Mouse (Mus musculus) induced T-regulatory cell, adult 2 months (primary cell): ENCODE results near the gene Nfia.

Experiments
- DNase-seq: peaks from one replicate; pipeline ENCODE4 v3.0.0-alpha.2; 2012; ENCODE audit warnings: low read depth

Gene Nfia

GRCm38 (mm10) chr4:98142879-98143436, 370.4 kb downstream of the Nfia start:
- DNase-seq, result no peak

GRCm38 (mm10) chr4:98150576-98150975, 378.0 kb downstream of the Nfia start:
- DNase-seq, result no peak

- no peak for DNase-seq
These were observed 385.4 kb downstream of the Nfia start for GRCm38 (mm10) chr4:98157921-98158320.

GRCm38 (mm10) chr4:98166379-98166778, 393.8 kb downstream of the Nfia start:
- DNase-seq, result no peak
